Mouse (Mus musculus) kidney, postnatal 4 days (tissue): Measurements from ENCODE around the gene Amz2.

Source experiments
- DNase-seq, 2 experiments: peaks; one replicate each; pipeline ENCODE4 v3.0.0; 2021; ENCODE audit warnings: mixed read lengths in 2 of 2

Amz2 gene

DNA sequence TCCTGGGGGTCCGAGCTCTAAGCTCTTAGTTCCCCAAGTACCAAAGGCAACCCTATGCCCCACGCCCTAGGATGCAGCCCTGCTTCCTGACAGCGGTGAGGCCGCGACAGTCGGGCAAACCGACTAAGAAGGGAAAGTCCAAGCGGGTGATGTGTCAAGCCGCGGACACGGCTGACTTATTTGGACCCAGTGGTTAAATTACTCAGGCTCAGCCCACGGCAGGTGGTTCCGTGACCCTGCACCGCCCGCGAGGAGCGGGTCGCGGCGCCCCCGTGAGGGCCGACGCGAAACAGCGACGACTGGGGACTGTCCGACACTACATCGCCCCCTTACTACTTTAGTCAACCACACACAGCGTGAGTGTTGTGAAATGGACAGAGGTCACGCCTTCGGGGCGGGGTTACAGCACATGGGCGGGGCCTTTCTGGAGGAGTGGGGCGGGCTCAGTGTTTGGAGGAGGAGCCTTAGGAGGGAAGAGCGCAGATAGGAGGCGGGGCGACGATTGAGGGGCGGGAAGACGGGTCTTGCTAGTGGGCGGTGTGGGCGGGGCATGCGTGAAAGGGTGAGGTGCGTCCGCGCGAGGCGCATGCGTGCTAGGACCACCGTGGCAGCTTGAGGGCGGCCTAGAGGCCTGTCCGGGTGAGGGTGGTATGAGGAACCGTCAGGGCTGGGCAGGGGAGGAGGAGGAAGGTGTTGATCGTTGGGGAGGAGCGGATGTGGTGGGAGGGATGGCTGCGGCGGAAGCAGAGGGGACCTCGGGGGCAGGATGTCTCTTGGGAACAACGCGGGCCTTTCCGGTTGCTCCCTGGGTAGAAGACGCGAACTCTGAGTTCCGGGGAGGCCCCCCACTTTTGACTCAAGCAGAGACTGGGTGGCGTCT, at the start of gene Amz2:
Amz2 (plus strand) TSS at position 555 of the 880 bp plus-strand sequence.
- DNase-seq = peak; percentile 100

DNA sequence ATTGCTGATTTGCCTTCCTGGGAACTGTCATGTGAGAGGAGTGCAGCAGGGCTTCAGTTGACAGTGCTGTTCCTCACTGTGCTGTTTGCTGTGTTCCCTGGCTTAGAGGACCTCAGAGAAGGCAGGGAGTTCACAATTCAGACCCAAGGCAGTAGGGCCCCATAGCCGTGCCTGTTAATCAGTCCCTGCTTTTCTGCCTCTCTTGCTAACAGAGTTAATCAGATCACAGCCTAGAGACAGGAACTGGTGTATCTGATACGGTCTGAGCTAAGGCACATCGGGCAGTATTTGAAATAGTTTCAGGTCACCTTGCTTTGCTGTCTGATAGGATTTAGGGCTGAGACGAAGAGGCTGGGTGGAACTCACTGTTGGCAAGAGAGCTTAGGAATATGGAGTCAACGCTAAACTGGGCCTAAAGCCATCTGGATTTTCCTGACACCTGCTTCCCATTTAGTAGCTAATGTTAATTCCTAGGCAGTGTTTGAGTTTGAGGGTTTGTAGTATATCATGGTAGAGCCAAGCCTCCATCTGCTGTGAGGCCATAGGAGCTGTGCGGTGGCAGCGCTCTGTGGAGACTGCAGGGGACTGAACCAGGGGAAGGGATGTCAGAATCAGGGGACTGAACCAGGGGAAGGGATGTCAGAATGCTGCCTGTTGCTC, 49.1 kb upstream of the Amz2 start:
- DNase-seq = no peak

DNA sequence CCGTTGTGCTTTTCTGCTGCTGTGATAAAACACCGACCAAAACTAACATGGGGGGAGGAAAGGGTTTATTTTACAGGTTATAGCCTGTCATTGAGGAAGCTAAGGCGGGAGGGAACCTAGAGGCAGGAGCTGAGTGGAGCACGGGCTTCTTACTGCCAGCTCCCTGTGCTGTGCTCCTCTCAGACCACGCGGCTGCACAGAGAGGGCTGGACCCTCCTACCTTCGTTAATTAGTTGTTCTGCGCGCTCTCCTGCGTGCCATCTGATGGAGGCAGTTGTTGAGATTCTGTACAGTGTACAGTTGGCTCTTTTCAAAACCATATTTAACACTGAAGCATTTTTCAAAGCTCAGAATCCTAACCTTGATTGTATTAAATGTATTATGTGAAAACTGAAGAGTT, 48.3 kb upstream of the Amz2 start:
- DNase-seq = no peak

DNA sequence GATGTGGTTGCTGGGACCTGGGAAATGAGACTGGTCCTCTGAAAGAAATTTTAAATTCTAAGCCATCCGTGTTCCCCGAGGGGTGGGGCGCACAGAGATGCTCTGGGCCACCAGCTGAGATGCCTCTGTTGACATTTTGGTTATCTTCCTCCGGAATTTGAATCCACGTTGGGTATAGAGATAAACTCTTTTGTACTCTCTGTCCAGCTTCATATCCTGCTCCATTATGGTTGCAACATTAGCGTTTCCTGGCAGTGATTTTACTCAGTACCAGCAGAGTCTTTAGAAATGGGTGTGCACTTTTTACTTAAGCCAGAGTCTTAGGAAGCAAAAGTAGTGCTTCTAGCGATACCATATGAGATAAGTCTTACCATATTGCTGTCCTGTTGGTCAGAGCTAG, 47.7 kb upstream of the Amz2 start:
- no peak for DNase-seq

DNA sequence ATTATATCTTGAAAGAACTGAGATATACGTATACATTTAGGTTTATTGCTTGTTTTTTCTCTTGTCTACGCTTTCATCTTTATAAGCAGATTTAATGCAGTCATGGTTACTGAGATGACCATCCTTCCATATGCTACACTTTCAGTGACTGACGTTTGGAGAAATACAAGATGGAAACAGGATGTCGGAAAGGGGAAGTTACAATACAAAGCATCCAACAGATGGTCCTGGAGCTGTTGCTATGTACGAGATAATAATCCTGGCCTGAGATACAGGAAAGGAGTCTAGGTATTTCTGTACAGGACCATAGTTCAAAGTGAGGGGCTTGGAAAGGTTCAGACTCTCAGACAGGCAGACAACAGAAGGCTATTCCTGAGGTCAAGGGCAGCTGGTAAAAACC, 45.1 kb upstream of the Amz2 start:
- DNase-seq = no peak

DNA sequence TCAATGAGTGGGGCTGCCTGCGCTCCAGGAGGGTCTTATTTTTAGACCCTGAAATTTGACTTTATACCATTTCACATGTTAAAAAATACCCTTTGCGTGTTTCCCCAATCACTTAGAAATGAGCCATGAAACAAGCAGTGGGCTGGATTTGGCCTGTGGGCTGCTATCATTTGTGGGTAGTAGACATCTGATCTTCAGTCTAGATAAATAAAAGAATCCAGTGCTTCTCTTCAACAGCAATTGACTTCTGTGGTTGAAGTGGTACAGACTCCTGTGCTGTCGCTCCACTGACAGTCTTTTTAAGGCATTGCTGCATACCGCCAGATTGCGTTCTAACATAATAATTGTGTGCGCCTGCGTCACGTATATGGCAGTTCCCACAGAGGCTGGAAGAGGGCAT, 40.5 kb upstream of the Amz2 start:
- no peak for DNase-seq

DNA sequence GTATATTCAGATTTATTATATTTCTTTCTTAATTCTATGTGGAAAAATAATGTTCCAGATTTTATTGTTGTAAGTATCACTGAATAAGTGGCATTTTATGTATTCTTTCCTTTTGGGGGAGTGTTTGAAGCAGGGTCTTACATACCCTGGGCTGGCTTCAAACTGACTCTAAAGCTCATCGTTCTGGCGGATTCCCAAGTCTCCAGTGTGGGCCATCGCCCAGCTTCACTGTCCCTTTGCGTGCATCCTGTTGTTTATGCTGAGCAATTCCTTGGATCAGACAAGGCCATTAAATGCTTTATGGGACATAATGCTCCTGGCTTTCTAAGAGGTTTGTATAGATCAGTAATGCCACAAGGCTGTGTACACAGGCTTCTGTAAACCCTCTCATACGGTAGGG, 36.7 kb upstream of the Amz2 start:
- peak in 1 of 2 experiments; percentile 26 for DNase-seq

DNA sequence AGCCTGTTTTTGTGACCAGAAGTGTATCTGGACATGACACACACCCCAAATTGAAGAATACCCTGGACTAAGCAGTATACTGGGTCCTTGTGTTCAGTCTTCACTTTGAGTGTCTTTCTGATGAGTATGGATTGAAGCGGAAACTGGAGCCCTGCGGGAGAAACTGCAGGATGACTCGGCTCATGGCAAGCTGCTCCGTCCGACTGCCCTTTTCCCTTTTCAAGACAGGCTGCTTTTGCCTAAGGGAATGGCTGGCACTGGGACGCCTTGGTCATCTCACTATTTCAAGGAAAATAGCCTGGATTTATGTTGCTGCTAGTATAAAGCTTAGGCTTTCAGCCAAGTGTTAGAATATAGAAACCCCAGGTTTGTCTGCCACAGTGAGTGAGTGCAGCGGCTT, 34.5 kb upstream of the Amz2 start:
- no peak for DNase-seq

DNA sequence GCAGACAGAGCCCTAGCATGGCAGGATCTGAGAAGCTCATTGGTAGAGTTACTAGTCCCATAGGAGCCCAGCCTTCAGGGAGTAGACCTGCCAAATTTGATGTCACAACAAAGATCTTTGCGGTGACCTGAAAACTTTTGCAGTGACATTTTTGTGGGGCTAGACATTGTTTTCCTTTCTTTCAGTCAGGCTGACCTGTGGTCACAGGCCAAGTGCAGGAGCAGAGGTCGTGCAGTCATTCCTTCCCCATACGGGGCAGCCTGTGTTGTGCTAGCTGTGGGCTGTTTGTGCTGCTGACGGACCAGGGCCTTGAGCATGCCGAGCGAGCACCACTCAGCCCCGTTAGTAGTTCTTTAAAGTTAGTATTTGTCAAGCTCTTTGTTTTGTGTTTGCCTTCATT, 34.0 kb upstream of the Amz2 start:
- DNase-seq = no peak

DNA sequence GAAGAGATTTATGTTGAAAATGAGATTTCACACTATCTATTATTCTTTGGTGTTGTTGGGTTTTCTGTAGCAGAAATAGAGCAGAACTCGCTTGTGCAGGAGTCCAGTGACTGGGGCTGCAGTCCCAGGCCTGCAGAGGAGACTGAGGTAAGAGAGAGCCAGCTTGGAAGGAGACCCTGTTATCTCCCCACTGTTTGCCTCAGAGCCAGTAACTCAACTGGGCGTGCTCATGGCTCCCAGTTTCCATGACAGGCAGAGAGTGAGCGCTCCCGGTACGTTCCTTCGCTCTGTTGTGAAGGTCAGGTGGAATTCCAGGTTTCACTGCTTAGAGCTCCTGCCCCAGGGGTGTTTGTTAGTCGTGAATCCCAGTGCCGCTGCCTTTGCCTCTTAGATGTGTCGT, 33.1 kb upstream of the Amz2 start:
- no peak for DNase-seq

DNA sequence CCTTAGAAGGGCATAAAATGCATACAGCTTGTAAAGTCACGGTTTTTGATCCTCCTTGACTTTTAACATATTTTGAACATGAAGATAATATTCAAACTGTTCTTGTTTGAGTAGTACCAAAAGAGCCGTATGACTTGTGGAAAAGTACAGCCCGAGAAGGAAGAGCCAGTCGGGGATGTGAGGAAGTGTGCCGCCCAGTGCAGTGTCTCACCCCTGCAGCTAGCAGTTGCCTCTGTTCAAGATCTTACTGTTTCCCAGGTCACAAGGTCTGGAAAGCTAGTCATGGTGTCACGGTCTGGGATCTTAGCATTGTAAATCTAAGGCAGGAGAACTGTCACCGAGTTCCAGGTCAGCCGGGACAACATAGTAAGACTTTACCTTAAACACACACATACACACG, 31.0 kb upstream of the Amz2 start:
- peak in 1 of 2 experiments; percentile 24 for DNase-seq

DNA sequence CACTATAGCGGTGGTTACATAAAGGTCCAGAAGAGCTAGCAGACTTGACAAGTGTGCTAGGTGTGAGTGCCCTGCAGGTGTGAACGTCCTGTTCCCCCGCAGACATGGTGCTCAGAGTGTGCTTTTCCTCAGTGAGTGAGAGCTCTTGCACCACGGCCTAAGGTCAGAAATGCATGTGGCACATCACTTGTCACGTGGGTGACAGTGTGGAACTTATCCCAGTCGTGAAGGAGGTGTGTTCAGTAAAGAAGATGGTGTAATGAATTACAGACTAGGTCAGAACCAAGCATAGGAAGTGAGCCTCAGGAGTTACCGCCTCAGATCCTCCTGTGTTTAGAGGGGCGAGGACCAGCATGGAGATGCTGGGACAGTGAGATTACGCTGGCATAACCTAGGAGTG, 30.5 kb upstream of the Amz2 start:
- DNase-seq = no peak

DNA sequence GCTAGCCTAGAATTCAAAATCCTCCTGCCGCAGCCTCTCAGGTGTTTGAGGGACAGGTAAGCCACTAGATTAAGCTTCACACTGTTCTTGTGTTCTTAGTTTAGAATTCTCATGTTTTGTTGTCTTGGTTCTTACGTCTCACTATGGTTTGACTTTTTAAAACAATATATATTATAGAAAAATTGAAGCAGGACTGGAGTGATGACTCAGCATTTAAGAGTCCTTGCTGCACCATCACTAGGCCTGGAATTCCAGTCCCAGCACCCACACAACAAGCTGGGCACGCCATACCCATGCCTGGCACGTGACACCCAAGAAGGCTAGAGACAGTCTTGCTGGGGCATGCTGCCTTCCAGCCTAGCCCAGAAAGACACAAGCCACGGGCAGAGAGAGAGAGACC, 19.3 kb upstream of the Amz2 start:
- DNase-seq = no peak

DNA sequence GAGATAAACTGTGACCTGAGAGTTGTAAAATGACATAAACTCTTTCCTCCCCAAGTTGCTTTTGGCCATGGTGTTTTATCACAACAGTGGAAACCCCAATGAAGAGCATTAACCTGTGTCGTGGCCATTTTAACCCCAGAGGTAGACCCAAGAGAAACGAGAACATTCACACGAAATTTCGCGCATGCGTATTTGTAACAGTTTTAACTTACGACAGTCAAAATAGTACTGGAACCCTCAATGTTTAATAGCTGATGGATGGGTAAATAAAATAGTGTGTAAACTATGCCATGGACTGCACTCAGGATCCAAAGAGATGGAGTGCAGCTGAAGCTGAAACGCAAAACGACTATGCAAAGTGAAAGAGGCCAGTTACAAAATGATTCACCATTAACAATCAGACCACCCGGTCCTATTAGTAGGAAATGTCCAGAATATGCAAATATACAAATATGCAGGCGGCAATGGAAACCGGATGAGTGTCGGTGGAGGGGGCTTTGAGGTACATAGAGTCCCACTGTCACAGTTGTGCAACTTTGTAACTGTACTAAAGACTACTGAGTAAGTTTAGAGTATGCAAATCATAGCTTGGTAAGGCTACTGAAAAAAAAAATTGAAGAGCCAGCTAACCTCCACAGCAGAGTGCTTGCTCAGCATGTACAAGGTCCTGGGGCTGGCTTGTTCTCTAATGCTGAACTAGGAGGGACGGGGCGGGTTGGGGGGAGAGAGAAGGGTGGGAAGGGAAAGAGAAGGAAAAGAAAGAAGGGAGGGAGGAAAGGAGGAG, 15.4 kb upstream of the Amz2 start:
- no peak for DNase-seq

DNA sequence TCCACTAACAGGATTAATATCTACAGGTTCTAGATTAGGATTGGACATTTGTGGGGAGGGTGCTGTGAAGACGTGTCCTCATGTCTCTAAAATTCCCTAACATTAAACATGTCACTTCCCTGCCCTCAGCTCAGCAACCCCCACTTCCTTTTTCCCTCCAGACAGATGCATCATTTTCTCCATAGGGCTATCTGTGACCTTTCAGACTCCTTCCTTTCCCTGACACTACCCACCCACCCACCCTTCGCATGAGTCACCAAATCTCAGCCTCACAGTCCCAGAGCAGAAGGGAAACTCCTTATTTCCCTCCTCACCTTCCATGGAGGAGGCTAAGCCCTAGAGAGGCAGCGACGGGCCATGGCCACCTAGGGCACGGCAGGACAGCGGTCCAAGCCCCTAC, 12.1 kb upstream of the Amz2 start, which contains the start of gene 9930022D16Rik:
9930022D16Rik (plus strand) TSS at position 301 of the 400 bp plus-strand sequence.
- no peak for DNase-seq

DNA sequence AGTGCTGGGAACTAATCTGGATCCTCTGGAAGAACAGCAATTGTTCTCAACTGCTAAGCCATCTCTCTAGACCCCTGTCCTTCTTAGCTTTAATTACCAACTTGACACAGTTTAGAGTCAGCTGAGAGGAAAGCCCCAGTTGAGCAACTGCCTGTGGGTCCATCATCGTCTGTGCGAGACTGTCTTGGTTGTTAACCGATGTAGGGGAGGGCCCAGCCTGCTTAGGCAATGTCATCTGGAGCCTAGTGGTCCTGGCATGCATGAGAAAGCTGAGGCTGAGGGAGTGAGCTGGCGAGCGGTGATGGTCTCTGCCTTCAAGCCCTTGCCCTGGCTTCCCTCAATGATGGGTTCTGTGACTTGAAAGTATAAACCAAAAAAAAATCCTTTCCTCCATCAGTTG, 10.9 kb upstream of the Amz2 start:
- DNase-seq = no peak

DNA sequence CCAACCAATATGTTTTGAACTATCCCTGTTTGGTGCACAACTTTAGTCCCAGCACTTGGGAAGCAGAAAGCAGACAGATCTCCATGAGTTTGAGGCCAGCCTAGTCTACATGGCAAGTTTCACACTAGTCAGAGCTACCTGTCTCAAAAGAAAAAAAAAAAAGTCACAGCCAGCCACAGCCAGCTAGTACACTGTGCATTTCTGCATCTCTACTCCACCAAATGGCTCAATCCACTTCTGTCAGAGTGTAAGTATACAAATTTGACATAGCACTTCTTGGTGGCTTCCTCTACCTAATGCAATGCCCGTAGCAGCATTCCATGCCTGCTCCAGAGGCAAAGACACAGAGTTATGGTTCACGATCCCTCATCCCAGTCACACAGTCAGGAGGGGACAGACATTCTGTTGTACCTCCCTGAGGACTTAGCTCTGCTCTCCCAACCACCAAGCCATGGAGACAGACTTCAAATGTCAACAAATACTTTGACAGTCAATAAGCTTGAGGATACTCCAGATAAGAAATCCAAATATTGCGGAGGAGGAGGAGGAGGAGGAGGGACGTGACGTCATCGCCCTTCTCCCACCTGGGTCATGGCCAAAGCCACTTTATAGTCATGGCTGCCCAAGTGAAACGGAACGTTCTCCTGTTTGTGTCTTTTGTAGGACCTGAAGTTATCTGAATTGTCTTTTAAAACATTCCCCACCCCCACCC, 8.9 kb upstream of the Amz2 start:
- DNase-seq = no peak

DNA sequence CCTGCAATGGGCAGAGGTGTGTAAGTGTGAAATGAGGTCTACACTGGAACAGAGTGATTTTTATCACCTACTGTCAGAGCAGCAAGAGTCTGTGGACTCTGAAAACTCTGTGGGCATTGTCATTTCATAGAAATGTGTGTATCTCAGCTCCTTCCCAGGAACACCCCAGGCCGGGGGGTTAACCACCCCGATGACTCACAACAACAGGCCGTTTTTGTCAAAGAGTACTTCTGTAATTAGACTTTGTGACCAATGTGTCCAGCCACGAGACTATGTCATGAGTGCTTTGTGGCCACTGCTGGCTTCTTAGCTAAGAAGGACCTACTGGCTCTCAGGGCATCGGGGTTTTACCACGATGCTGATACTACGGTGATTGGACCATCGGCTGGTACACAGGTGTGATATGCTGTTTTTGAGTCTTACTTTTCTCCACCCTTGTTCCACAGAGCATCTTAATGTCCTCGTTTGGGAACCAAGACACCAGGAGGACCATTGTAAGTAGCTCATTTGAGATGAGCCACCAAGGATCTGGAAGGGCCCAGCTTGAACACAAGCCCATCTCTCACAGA, 8.2 kb upstream of the Amz2 start:
- DNase-seq = no peak

DNA sequence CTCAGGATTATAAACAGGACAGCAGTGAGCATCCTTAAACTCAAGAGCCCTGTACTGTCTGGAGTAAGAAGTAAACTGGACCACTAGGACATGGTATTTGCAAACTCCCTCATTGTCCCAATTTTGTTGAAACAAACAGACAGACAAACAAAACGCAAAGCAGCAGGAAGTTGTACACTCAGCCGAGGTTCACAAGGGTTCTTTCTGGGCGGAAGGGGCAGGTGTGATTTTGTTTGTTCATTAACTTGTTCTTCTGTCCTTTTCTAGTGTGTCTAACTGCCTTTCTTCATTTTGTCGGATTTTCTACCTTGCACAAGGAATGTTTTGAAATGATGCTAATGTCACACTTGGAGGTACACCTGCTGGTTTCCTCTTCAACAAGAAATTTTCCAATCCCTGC, 6.3 kb upstream of the Amz2 start:
- DNase-seq = no peak

DNA sequence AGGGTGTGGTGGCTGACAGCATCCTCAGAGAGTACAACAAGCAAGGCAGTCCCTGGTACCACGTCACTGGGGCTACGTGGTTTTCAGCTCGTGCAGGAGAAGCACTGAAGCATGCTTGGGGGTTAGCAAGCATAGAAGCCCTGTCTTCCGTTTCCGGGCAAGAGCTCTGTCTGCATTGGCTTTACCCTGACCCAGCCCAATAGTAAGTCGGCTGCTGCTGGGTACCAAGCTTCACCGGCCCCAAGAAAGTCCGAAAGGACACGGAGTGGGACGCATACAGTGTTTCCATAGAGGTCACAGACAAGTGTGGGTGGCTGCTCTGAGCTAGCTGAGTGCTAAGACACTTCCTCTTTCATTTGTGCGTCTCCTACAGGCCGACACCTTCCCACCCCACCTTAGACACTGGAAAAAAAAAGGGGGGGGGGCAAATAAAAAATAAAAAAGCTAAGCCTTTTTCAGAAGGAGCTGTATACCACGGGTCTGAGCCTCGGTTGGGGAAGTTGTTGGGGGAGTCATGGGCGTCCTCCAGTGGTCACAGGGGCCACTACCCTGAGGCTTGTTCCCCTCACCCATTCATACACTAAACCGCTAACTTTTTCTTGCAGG, 5.7 kb upstream of the Amz2 start:
- peak; percentile 16 to 33 for DNase-seq

DNA sequence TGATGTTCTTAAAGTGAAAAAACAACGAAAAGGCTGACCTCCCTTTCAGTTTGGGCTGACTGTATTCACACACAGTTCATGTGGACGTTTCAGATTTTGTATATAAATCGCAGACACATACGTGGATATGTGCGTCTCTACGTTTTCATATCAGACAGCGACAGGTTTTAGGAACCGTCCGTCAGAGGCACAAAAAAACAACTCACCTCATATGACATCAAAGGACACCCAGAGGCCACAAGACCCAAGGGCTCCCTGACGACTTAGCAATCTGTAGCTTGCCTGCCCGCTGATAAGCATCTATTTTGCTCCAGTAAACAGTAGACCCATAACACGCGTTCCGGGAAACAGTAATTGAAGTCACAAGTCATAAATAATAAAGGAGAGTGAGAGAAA, 5.2 kb upstream of the Amz2 start:
- DNase-seq = no peak

DNA sequence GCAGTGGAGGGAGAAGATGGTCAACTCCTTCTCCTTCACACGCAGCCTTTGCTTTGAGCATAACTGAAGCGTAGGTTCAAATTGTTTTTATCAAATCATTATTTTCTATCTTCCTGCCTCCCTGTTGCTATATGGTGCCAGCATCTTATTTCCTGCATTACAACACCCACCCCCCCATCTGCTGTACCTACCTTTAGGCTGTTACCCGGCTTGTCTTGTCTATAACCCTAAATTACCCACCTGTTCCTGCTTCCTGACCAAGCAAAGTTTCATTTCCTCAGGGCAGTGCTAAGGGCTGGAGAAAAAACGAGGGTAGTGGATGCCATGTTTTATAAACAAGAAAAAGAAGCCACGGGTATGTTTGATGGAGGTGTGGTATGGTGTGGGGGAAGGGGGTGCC, 4.5 kb upstream of the Amz2 start:
- no peak for DNase-seq
